Comparison of ENCODE assay signal across 1 mouse cellular context in the genomic region with DNA sequence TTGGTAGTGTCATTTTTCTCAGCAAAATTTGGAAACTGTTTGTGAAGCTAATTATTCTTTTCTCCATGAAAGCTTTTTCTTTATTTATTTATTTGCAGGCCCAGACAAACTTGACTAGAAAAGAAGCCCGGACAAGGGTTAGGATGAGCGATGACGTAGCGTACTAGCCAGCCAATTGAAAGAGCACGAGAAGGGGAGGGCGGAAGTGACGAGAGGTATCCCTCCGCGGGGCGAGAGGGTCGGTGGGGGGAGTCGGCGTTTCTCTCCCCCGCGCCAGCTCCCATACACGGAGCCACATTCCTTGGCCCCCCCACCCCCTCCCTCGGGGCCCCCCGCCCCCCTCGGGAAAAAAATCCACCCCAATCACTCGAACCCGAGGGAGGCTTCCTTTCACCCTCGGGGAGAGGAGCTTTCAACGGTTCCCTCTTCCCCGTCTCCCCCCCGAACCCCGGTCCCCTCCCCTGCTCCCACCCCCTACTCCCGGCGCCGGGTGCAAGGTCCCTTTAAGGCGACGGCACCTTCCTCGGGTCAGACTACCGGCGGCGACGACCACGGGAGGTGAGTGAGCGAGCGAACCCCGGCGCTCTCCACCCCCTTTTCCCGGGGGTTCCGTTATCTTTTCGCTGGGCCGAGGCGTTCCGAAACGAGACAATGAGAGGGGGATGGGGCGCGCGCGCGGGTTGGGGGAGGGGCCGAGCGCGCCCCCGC.
TF ChIP-seq lines count a peak whose summit lies in the region.

Gene Pogz, plus strand, starts transcription at position 385 of the 708 bp plus-strand sequence.

TF ChIP-seq in CH12.LX, 34 proteins besides CTCF, POLR2A, EP300 and RAD21 (continued from another document):
- TF ChIP-seq JUN (IDR thresholded peaks at IDR 0.05; ENCODE audit: insufficient read depth, low read depth, low read length) (no peak), TBP (conservative IDR thresholded peaks at IDR 0.05; ENCODE audit: low read depth, low read length) (peak; percentile 83), ZC3H11A (IDR thresholded peaks at IDR 0.05; ENCODE audit: low read depth, low read length) (no peak), BHLHE40 (IDR thresholded peaks at IDR 0.05; ENCODE audit: low read depth, low read length) (peak; percentile 48), ETS1 (conservative IDR thresholded peaks at IDR 0.05; ENCODE audit: low read depth, low read length) (no peak), USF2 (conservative IDR thresholded peaks at IDR 0.05; ENCODE audit: low read depth, low read length) (no peak), UBTF (IDR thresholded peaks at IDR 0.05; ENCODE audit: low read depth, low read length) (no peak), NELFE (IDR thresholded peaks at IDR 0.05; ENCODE audit: low read depth, low read length) (peak; percentile 46; the same call in 1 of the 2 replicates), ZMIZ1 (IDR thresholded peaks at IDR 0.05; ENCODE audit: low read depth, low read length) (no peak), IRF4 (IDR thresholded peaks at IDR 0.05; ENCODE audit: low read depth, low read length) (peak; percentile 51; the same call in 1 of the 2 replicates), RCOR1 (conservative IDR thresholded peaks at IDR 0.05; ENCODE audit: low read depth, low read length) (no peak), TCF12 (IDR thresholded peaks at IDR 0.05; ENCODE audit: low read depth, low read length) (peak; percentile 63; the same call in 1 of the 2 replicates), MAZ (IDR thresholded peaks at IDR 0.05; ENCODE audit: low read depth, low read length) (peak; percentile 97), E2F4 (IDR thresholded peaks at IDR 0.05; ENCODE audit: insufficient replicate concordance, low read depth, low read length) (no peak)
TF ChIP-seq in CH12.LX: peak in this region for 12.
